Mouse (Mus musculus) lung, postnatal 0 days (tissue): ENCODE results near the gene Slc7a6os. TPM values are rescaled to one million over a fixed set of nuclear protein-coding genes. Genes with fewer than 3 reads are reported as not detected.

ENCODE experiments used
- ATAC-seq: fragments of 200-750 bp; cut with Nextera tagmentation; 2 replicates; pipeline ENCODE4 v1.8.0; 2017; ENCODE audit warnings: moderate library complexity
- DNase-seq: peaks from one replicate; pipeline ENCODE4 v3.0.0-alpha.2; 2016; ENCODE audit warnings: low spot score
- H3K27ac ChIP-seq: fragments of 300-500 bp; sonication (generic); 2 replicates; pipeline ENCODE4 v1.5.1; 2014; ENCODE audit warnings: antibody characterized with exemption, mild to moderate bottlenecking, low read length, mixed read lengths
- H3K27me3 ChIP-seq: fragments of 300-500 bp; sonication (generic); replicated peaks from 2 replicates; pipeline ENCODE4 v1.6.1; 2014; ENCODE audit warnings: low read length, mixed read lengths; ENCODE audit not compliant: insufficient read depth
- H3K36me3 ChIP-seq: fragments of 300-500 bp; sonication (generic); 2 replicates; pipeline ENCODE4 v1.6.1; 2014; ENCODE audit warnings: low read length, mixed read lengths; ENCODE audit not compliant: insufficient read depth
- H3K4me1 ChIP-seq: fragments of 300-500 bp; sonication (generic); 2 replicates; pipeline ENCODE4 v1.6.1; 2014; ENCODE audit warnings: antibody characterized with exemption, low read depth, low read length, mixed read lengths; ENCODE audit not compliant: insufficient read depth
- H3K4me2 ChIP-seq: fragments of 300-500 bp; sonication (generic); replicated peaks from 2 replicates; pipeline ENCODE4 v1.6.1; 2014; ENCODE audit warnings: low read depth, mild to moderate bottlenecking, low read length, moderate library complexity, mixed read lengths
- H3K4me3 ChIP-seq: fragments of 300-500 bp; sonication (generic); 2 replicates; pipeline ENCODE4 v1.5.1; 2014; ENCODE audit warnings: low read depth, low read length
- H3K9ac ChIP-seq: fragments of 300-500 bp; sonication (generic); replicated peaks from 2 replicates; pipeline ENCODE4 v1.6.1; 2014; ENCODE audit warnings: low read depth, mild to moderate bottlenecking
- H3K9me3 ChIP-seq: fragments of 300-500 bp; sonication (generic); 2 replicates; pipeline ENCODE4 v1.6.1; 2016; ENCODE audit warnings: low read length, mixed read lengths
- CTCF ChIP-seq: IDR thresholded peaks from 2 replicates; pipeline ENCODE4 v1.5.1; 2016; ENCODE audit warnings: antibody characterized with exemption, mild to moderate bottlenecking
- EP300 ChIP-seq: IDR thresholded peaks from 2 replicates; pipeline ENCODE4 v1.6.1; 2016; ENCODE audit warnings: antibody characterized with exemption, mild to moderate bottlenecking, control low read depth
- WGBS: fragments of 180-500 bp; shearing (Covaris S2); extraction: QIAGEN DNeasy Blood & Tissue Kit; methylation state at CpG from one replicate; pipeline ENCODE4 v1.1.7; 2014; 5-methylcytosine and 5-hydroxymethylcytosine counted together
- polyA plus RNA-seq: library from polyadenylated mRNA; unstranded; fragments of >200 nt; fragmentation: Nextera tagmentation; extraction: Ambion mirVana; gene quantifications from 2 replicates; pipeline ENCODE4 v1.2.1, GENCODE M21; 2015

Gene Slc7a6os
- 19.0 and 22.6 TPM in 2 replicates for polyA plus RNA-seq

DNA sequence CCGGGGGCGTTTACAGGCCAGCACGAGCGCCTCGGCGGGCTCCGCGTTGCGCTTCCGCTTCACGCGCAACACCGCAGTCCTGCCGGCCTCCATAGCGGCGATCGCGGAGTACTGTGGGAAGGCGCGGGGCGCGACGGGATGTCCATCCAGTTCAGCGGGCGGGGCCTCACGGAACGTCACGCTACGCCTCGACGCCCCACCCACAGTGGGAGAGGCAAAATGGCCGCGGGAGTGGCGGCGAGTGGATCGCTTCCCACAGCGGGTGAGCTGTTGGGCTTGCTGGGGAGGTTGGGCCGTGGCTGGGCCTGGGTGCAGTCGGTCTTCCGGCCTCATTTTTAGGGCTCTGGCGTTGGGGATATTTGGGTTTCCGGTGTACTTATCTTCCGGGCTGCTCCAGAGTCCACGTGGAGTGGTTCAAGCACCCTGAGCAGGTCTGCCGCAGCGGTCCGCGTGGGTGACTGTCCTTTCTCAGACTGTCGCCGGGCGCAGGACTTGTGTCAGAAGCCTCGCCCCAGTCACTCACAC, at the start of gene Slc7a6os, which contains the start of gene Prmt7:
TSS of gene Slc7a6os (minus strand) at position 115 of the 525 bp plus-strand sequence.
TSS of gene Prmt7 (plus strand) at position 116 of the 525 bp plus-strand sequence.
- Histone ChIP-seq H3K4me1 (peaks cover 3% of the 10 kb centered on the region; the same call in 1 of the 2 replicates), H3K4me3 (peak within 1 kb of the TSS; percentile 88), H3K9ac (peak within 1 kb of the TSS; percentile 93), H3K27me3 (no peaks in the 10 kb centered on the region), H3K9me3 (no peaks in the 10 kb centered on the region), H3K36me3 (0 out of 2 replicates have a peak, but pooled peaks cover 3% of the 10 kb centered on the region), H3K4me2 (peak within 1 kb of the TSS; percentile 81), H3K27ac (peak within 1 kb of the TSS; percentile 94)
- DNase-seq (peak; percentile 98), ATAC-seq (peak; percentile 99)
- no peak for TF ChIP-seq EP300
- no peak for TF ChIP-seq CTCF
- under 1% methylated on average over 49 of the region's 52 CpGs for WGBS

DNA sequence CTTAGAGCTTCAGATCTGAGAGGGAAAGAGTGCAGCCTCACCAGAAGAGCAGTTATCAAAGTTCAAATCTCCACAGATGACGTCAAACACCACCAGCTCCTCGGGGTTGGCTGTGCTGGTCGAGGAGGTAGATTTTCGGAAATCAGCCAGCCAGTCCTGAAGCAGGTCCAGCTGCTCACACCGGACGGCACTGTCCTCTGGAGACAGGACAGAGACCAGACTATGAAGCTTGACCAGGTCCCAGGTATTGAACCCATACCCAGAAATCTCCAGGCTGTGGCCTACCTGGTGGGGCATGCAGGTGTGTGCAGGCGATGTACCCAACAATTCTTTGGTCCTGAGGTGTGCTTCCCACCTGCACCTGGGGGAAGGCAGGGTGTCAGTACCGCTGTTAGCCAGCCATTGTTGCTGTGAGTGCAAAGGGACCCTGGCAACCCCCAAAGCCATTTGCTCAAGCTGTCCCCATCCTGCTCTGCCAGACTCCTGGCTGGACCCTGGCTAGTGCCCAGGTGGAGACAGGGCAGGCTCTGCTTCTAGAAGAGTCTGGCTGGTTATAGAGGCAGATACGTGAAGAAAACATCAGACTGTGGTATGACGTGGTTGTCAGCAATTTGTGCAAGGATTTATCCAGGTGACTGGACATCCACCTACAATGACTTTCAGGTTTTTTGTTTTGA, 49.0 kb upstream of the Slc7a6os start:
- Histone ChIP-seq H3K27me3 (no peaks in the 10 kb centered on the region), H3K36me3 (no peaks in the 10 kb centered on the region), H3K27ac (no peak overlapping the region), H3K4me1 (no peaks in the 10 kb centered on the region), H3K4me3 (no peak overlapping the region), H3K9ac (no peak overlapping the region), H3K4me2 (no peak overlapping the region), H3K9me3 (no peaks in the 10 kb centered on the region)
- DNase-seq (no peak), ATAC-seq (no peak)
- WGBS, result 83% methylated on average over 10 of the region's 10 CpGs
- TF ChIP-seq EP300 (no peak), CTCF (no peak)

DNA sequence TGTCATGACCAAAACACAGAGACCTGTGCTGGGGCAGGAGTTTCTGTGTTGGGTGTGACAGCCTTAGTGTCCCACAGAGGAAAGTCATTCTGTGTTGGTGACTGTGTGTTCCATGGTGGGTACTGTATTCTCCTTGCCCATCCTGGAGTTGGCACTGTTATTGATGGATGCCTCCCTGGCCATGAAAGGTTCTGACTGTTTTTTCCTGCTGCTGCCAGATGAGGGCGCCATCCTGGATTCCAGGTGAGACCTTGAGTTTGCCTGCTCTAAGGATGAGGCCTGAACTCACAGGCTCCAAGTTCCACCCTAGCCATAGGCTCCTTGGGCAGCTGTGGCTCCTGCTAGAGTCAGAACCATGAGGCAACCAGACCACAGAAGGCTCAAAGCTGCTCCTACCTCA, 47.4 kb upstream of the Slc7a6os start:
- DNase-seq, result no peak
- WGBS, result 38% methylated on average over 1 of the region's 1 CpGs

DNA sequence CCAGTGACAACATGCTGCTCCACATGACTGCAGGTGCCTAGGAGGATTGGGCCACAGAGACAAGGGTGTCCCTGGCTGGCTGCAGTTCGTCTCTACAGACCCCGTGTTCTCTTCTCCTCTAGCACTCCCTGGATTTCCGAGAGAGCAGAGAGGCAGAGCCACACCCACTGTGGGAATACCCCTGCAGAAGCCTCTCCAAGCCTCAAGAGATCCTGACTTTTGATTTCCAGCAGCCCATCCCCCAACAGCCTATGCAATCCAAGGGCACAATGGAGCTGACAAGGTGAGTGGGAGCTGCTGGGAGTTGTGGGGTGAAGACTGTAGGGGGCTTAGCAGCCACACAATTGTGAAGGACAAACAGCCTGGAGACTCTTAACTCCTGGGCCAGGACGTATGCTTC, 39.5 kb upstream of the Slc7a6os start:
- Histone ChIP-seq H3K4me2 (no peak overlapping the region), H3K36me3 (peaks cover 14% of the 10 kb centered on the region; the same call in 1 of the 2 replicates), H3K4me1 (no peaks in the 10 kb centered on the region), H3K9ac (no peak overlapping the region), H3K27ac (no peak overlapping the region), H3K27me3 (no peaks in the 10 kb centered on the region), H3K9me3 (no peaks in the 10 kb centered on the region), H3K4me3 (no peak overlapping the region)
- no peak for ATAC-seq
- TF ChIP-seq EP300 (no peak), CTCF (no peak)
- 59% methylated on average over 4 of the region's 4 CpGs for WGBS
- no peak for DNase-seq

More for the DNA sequence above, 47.4 kb upstream of the Slc7a6os start:
- H3K4me3 ChIP-seq, result no peak overlapping the region
- no peaks in the 10 kb centered on the region for H3K4me1 ChIP-seq
- H3K4me2 ChIP-seq, result no peak overlapping the region
- no peaks in the 10 kb centered on the region; the same call in 1 of the 2 replicates for H3K36me3 ChIP-seq
- H3K9me3 ChIP-seq, result no peaks in the 10 kb centered on the region
- H3K9ac ChIP-seq, result no peak overlapping the region
- no peak for ATAC-seq
- TF ChIP-seq EP300, result no peak
- peak; percentile 58 for TF ChIP-seq CTCF
- no peak overlapping the region for H3K27ac ChIP-seq
- no peaks in the 10 kb centered on the region for H3K27me3 ChIP-seq

DNA sequence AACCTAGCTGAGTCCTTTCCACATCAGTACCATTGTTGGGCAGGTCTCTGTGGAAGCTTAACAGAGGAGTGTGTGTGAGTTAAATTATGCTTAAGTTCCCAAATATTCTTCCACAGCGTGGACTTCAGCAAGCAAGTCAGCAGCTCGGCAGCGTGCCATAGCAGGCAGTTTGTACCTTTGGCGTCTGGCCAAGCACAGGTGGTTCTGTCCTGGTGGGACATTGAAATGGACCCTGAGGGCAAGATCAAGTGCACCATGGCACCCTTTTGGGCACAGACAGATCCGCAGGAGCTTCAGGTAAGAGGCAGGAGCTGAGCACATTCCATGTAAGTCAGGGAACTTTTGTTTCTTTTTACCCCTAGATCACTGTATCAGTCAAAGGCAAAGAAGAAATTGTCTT, 26.4 kb upstream of the Slc7a6os start:
- H3K4me3 ChIP-seq, result no peak overlapping the region
- no peak overlapping the region for H3K4me2 ChIP-seq
- ATAC-seq, result no peak
- H3K9ac ChIP-seq, result no peak overlapping the region
- H3K27me3 ChIP-seq, result no peaks in the 10 kb centered on the region
- no peaks in the 10 kb centered on the region for H3K9me3 ChIP-seq
- H3K4me1 ChIP-seq, result no peaks in the 10 kb centered on the region
- TF ChIP-seq EP300 (no peak), CTCF (no peak)
- 79% methylated on average over 5 of the region's 5 CpGs for WGBS
- no peak overlapping the region for H3K27ac ChIP-seq
- no peak for DNase-seq
- H3K36me3 ChIP-seq, result peaks cover 5% of the 10 kb centered on the region; the same call in 1 of the 2 replicates

DNA sequence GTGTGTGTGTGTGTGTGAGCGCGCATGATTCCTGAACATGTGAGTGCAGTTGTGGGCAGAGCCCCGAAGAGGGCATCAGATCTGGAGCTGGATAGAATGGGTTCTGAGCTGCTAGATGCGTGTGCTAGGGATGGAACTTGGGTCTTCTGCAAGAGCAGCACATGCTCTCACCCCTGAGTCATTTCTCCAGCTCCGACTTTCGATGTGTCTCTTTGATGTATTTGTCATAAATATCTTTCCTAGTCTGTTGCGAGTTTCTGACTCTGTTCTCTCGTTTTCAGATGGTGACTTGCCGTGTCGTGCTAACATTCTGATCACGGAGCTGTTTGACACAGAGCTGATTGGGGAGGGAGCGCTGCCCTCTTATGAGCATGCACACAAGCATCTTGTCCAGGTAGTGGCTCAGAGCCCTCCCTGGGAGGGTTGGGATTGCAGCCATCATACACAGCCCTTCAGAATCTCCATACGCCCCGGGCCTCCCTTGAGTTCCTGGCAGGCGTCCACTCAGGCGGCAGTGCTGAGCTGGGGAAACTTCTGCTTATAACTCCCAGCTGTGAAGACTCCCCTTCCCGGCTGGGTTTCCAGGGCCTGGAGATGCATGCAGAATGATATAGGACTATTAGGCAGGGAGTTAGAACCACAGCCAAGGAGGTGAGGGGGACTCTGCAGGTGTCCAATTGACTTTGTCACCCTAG, 24.0 kb upstream of the Slc7a6os start:
- Histone ChIP-seq H3K36me3 (peaks cover 5% of the 10 kb centered on the region; the same call in 1 of the 2 replicates), H3K27me3 (no peaks in the 10 kb centered on the region), H3K4me3 (no peak overlapping the region), H3K4me2 (no peak overlapping the region), H3K9ac (no peak overlapping the region), H3K4me1 (no peaks in the 10 kb centered on the region), H3K27ac (no peak overlapping the region), H3K9me3 (no peaks in the 10 kb centered on the region)
- ATAC-seq (no peak), DNase-seq (no peak)
- 85% methylated on average over 17 of the region's 17 CpGs for WGBS
- TF ChIP-seq CTCF, result no peak
- no peak for TF ChIP-seq EP300
